Mouse (Mus musculus) embryonic facial prominence, embryonic 14.5 days (tissue): ENCODE data around the gene Hoxa11. TPM values are rescaled to one million over a fixed set of nuclear protein-coding genes. Genes with fewer than 3 reads are reported as not detected.

Experiments used
- ATAC-seq: fragments of 200-750 bp; cut with Nextera tagmentation; 2 replicates; pipeline ENCODE4 v1.8.0; 2017; ENCODE audit warnings: low read depth, moderate number of reproducible peaks, moderate TSS enrichment
- DNase-seq: peaks from one replicate; pipeline ENCODE4 v3.0.0-alpha.2; 2015; ENCODE audit warnings: low spot score
- H3K27ac ChIP-seq: fragments of 300-500 bp; sonication (generic); replicated peaks from 2 replicates; pipeline ENCODE4 v1.5.1; 2014; ENCODE audit warnings: low read depth, mild to moderate bottlenecking, low read length, moderate library complexity
- H3K27me3 ChIP-seq: fragments of 300-500 bp; sonication (generic); replicated peaks from 2 replicates; pipeline ENCODE4 v1.6.1; 2014; ENCODE audit warnings: low read length; ENCODE audit not compliant: control insufficient read depth, insufficient read depth
- H3K36me3 ChIP-seq: fragments of 300-500 bp; sonication (generic); 2 replicates; pipeline ENCODE4 v1.6.1; 2014; ENCODE audit warnings: low read length, mixed read lengths; ENCODE audit not compliant: control insufficient read depth, insufficient read depth
- H3K4me1 ChIP-seq: fragments of 300-500 bp; sonication (generic); 2 replicates; pipeline ENCODE4 v1.6.1; 2014; ENCODE audit warnings: antibody characterized with exemption, low read length; ENCODE audit not compliant: control insufficient read depth, insufficient read depth
- H3K4me2 ChIP-seq: fragments of 300-500 bp; sonication (generic); 2 replicates; pipeline ENCODE4 v1.6.1; 2014; ENCODE audit warnings: low read depth, mild to moderate bottlenecking, low read length, moderate library complexity, mixed read lengths
- H3K4me3 ChIP-seq: fragments of 300-500 bp; sonication (generic); 2 replicates; pipeline ENCODE4 v1.5.1; 2014; ENCODE audit warnings: low read depth, mild to moderate bottlenecking, low read length
- H3K9ac ChIP-seq: fragments of 300-500 bp; sonication (generic); 2 replicates; pipeline ENCODE4 v1.6.1; 2014; ENCODE audit warnings: low read depth, mild to moderate bottlenecking, low read length, moderate library complexity, mixed read lengths
- H3K9me3 ChIP-seq: fragments of 300-500 bp; sonication (generic); 2 replicates; pipeline ENCODE4 v1.6.1; 2016; ENCODE audit warnings: low read length; ENCODE audit not compliant: control insufficient read depth
- WGBS: fragments of 180-500 bp; shearing (Covaris S2); extraction: QIAGEN DNeasy Blood & Tissue Kit; methylation state at CpG from one replicate; pipeline ENCODE4 v1.1.7; 2014; 5-methylcytosine and 5-hydroxymethylcytosine counted together
- polyA plus RNA-seq: library from polyadenylated mRNA; unstranded; fragments of >200 nt; fragmentation: Nextera tagmentation; extraction: Ambion mirVana; gene quantifications from 2 replicates; pipeline ENCODE4 v1.2.1, GENCODE M21; 2014

The Hoxa11 gene
- polyA plus RNA-seq, 1 experiment from 2014 or later = not detected

DNA sequence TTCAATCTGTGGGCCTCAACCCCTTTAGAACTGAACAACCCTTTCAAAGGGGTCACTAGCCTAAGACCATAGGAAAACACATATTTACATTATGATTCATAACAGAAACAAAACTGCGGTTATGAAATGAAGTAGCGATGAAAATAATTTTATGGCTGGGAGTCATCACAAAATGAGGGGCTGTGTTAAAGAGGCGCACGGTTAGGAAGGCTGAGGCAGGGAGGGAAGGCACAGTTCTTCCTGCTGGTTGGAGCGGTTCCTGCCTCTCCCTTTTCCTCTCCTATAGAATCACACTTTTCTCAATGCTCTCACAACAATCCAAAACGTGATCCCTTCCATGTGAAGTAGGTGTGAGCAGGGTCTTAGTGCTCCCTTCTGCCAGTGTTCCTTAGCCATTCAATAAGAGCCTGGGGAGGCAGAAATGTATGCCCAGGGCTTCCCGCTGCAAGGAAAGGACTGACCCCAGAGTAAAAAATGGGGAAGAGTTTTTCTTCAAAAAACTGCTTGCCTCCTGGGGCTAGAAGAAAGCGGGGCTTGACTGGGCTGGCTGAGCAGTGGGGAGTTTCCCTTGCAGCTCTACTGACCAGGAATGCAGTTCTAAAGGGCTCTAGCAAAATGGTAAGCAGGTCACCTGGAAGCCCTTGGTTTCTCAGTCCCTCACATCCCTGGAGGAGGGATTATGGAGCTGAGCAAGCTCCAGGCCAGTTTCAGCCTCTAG, 30.1 kb upstream of the Hoxa11 start:
- no peak overlapping the region for H3K4me2 ChIP-seq
- DNase-seq (no peak), ATAC-seq (no peak)
- no peak overlapping the region for H3K27ac ChIP-seq
- H3K4me1 ChIP-seq = no peaks in the 10 kb centered on the region
- H3K4me3 ChIP-seq = no peak overlapping the region
- H3K36me3 ChIP-seq = no peaks in the 10 kb centered on the region
- 5% methylated on average over 8 of the region's 8 CpGs for WGBS
- H3K9me3 ChIP-seq = no peaks in the 10 kb centered on the region
- H3K9ac ChIP-seq = no peak overlapping the region
- peaks cover 91% of the 10 kb centered on the region for H3K27me3 ChIP-seq

DNA sequence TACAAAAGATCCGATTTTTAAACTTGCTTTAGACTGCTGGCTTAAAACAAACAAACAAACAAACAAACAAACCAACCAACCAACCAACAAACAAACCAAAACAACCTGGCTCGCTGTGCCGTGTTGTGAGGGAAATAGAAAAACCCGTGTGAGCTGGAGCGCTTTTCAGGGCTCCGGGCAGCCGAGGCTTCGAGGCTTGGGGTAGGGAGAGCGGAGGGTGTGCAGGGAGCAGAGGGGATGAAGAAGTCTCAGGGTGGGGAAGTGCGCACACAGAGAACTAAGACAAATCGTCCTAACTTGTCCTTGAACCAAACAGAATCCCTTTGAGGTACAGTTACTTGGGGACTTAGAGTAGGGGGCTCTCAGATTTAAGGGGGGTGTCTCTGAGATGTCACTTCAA, 29.0 kb upstream of the Hoxa11 start:
- H3K4me3 ChIP-seq = no peak overlapping the region
- no peak overlapping the region for H3K9ac ChIP-seq
- H3K27ac ChIP-seq = no peak overlapping the region
- WGBS = 3% methylated on average over 11 of the region's 11 CpGs
- no peaks in the 10 kb centered on the region for H3K9me3 ChIP-seq
- ATAC-seq (no peak), DNase-seq (no peak)
- no peaks in the 10 kb centered on the region for H3K4me1 ChIP-seq
- H3K36me3 ChIP-seq = no peaks in the 10 kb centered on the region
- H3K27me3 ChIP-seq = peaks cover 94% of the 10 kb centered on the region
- no peak overlapping the region for H3K4me2 ChIP-seq

DNA sequence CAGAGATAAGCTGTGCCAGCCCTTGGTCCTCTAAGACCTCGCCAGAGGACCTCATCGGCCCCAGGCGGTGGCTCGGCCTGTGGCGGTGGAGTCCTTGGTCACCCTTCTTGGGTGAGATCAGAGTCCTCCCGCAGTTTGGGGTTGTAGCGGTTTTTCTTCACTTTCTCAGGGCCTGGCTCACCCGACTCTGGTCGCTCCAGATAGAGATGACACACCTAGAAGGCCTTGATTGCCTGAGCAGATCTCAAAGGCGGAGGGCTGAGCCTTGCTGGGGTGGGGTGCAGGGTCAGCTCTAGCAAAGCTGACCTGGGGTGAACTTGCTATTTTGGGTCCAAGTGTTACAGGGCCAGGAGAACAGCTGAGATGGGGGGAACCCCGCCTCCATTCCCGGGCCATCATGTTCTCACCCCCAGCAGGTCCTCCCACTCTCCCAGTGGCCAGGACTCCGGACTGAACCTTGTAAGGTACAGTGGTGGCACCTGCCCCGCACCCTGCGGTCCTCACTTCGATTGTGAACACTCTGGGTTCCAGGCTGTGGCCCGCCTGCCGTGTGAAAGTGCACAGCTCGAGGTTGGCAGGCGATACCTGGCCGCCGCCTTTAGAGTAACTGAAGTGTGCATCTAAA, 28.2 kb upstream of the Hoxa11 start:
- Histone ChIP-seq H3K4me1 (no peaks in the 10 kb centered on the region), H3K9ac (no peak overlapping the region), H3K4me3 (no peak overlapping the region), H3K4me2 (no peak overlapping the region), H3K36me3 (no peaks in the 10 kb centered on the region), H3K27ac (no peak overlapping the region), H3K27me3 (peaks cover 97% of the 10 kb centered on the region), H3K9me3 (no peaks in the 10 kb centered on the region)
- WGBS = 2% methylated on average over 20 of the region's 22 CpGs
- ATAC-seq (no peak), DNase-seq (no peak)

DNA sequence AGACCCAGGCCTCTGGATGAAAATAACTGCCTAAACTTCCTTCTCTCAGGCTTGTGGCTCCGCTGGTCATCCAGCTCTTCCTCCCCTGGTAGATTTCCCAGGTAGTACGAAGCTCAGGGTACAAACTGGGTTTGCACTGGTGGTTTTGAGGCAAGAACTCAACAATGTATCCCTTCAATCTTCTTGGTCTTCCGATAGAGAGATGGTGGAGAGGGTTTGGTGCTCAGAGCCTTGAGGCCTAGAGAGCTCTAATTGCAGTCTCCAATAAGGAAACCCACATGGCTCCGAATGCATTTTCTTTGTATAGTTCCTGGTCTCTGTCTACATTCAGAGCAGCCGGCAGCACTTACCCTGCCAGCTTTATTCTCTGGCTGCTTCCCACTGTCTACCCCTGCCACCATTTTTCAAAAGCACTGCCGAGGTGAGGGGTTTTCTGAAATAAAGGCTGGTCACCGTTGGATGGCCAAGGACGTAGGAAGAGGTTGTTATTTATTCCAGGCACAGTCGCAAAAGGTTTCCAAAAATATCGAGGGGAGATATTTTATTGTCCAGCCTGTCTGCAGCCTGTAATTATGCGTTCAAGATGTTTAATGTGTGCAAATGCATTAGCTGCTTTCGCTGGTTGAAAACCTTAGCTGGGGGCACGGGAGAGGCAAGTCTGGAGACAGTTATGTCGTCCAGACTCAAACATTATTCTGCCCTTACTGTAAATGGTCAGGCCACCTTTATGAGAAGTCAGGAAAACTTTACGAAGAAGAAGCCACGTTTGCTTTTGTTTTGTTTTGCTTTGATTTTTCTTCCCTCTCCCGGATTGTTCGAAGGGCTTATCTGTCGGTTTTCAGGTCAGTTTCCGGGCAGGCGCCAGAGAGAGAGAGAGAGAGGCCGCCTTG, 27.4 kb upstream of the Hoxa11 start:
- no peak overlapping the region for H3K4me3 ChIP-seq
- DNase-seq = no peak
- 6% methylated on average over 22 of the region's 22 CpGs for WGBS

DNA sequence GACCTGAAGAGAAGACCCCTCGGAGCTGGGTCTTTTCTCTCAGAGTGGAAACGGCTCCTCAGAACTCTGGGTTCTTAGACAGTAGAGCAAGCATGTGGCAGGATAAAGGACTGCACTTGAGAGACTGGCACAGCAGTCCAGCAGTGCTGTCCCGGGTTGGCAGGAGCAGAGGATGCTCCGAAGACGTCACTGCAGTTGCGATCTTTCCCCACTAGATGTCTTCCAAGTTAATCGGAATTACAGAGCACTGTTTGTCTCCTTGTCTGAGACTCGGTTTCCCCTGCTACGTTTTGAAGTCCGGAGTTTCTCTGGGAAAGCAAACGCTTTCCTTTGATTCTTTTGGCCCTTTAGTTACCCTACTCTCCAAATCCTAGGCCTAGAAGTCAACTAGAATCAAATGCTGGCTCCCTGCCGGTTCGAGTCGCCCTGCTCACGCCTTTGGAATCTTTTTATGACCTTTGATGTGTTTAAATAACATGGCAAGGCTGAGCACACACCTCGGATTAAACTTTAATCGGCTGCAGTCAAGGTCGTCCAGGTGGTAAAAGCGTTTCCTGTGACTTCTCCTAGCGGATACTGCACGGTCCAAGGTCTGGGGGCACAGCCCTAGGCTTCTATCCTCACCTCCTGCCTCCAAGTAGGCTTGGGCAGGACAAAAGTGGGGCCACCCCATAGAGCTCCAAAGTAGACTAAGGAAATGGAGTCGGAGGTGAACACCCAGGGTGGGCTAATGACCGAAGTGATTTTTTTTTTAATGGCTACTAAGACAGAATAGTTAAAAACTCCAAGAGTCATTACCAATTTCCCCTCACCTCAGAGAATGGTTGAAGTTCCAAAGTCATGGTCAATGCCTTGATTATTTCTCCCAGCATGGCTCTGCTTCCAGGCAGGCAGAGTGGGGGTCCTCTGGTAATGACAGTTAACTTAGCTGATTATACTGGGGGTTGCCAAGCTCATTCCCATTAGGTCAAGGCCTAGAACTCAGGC, 25.2 kb upstream of the Hoxa11 start:
- Histone ChIP-seq H3K36me3 (no peaks in the 10 kb centered on the region), H3K27ac (no peak overlapping the region), H3K4me1 (no peaks in the 10 kb centered on the region), H3K4me3 (no peak overlapping the region), H3K4me2 (no peak overlapping the region), H3K9ac (no peak overlapping the region), H3K27me3 (peaks cover 98% of the 10 kb centered on the region), H3K9me3 (no peaks in the 10 kb centered on the region)
- WGBS = 6% methylated on average over 23 of the region's 23 CpGs
- 0 out of 2 replicates have a peak, but pooled peaks have one; percentile 57 for ATAC-seq
- DNase-seq = peak; percentile 74

More for the DNA sequence above, 27.4 kb upstream of the Hoxa11 start:
- Histone ChIP-seq H3K4me1 (no peaks in the 10 kb centered on the region), H3K4me2 (no peak overlapping the region), H3K36me3 (no peaks in the 10 kb centered on the region), H3K27me3 (peaks cover 99% of the 10 kb centered on the region), H3K27ac (no peak overlapping the region), H3K9ac (no peak overlapping the region), H3K9me3 (no peaks in the 10 kb centered on the region)
- ATAC-seq = no peak

DNA sequence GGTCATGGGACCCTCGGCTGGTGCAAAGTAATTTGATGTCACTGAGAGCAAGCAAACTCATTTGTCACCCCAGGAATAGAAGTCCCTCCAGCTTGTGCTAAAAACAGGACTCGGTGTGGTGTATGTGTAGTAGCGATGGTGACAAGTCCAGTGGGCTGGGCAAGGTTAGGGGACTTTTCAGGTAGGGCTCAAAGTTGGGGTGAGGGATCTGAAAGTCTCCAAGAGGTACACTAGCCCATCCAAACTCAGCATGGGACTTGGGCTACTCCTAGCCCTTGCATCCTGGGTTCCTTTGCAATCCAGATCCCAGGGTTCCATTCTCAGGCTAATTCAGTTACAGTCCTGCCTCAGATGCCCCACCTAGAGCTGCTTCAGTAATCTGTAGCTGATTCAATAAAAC, 23.1 kb upstream of the Hoxa11 start:
- H3K4me2 ChIP-seq = no peak overlapping the region
- ATAC-seq (no peak), DNase-seq (no peak)
- H3K9me3 ChIP-seq = no peaks in the 10 kb centered on the region
- H3K4me1 ChIP-seq = no peaks in the 10 kb centered on the region
- no peak overlapping the region for H3K4me3 ChIP-seq
- H3K36me3 ChIP-seq = no peaks in the 10 kb centered on the region
- H3K9ac ChIP-seq = no peak overlapping the region
- 2% methylated on average over 3 of the region's 3 CpGs for WGBS
- H3K27me3 ChIP-seq = peaks cover 98% of the 10 kb centered on the region
- no peak overlapping the region for H3K27ac ChIP-seq

DNA sequence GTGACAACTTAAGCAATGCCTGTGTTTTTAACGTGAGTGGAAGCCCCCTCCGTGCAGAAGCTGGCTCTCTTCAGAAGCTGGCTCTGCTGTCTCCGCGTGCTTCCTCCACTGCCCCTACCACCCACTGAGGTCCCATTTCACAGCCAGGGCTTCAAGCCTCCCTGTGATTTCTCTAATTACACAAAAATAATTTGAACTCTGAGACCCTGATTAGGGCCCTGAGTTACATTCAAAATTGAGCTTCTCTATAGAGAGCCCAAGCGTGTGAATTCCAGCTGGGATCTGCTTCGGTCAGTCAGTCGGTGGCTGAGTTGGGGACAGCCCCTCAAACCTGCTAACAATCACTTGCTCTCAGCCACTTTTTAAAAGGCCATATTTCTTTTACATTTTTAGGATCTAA, 22.7 kb upstream of the Hoxa11 start:
- ATAC-seq (no peak), DNase-seq (no peak)
- H3K4me3 ChIP-seq = no peak overlapping the region
- H3K27ac ChIP-seq = no peak overlapping the region
- no peaks in the 10 kb centered on the region for H3K4me1 ChIP-seq
- H3K4me2 ChIP-seq = no peak overlapping the region
- H3K36me3 ChIP-seq = no peaks in the 10 kb centered on the region
- H3K27me3 ChIP-seq = peaks cover 98% of the 10 kb centered on the region
- H3K9ac ChIP-seq = no peak overlapping the region
- 1% methylated on average over 6 of the region's 7 CpGs for WGBS
- H3K9me3 ChIP-seq = no peaks in the 10 kb centered on the region

DNA sequence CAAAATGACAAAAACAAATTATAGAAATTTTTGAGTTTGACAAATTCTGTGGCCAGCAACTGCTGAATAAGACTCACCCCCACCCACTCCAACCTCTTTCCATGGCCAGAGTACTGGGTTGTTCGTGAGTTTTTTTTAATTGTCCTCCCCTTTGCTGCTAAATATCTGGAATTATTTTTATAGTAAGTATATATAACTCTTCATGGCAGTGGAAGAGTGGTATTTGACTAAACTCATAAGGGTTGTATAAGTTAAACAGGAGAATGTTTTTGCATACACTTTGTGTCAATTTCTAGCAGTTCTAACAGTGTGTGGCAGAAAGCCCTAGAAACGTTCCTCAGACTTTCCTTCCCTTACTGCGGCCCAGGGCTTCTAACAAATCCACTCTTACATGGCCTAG, 22.1 kb upstream of the Hoxa11 start:
- no peak for DNase-seq

More for the DNA sequence above, 22.1 kb upstream of the Hoxa11 start:
- H3K4me3 ChIP-seq = no peak overlapping the region
- H3K9ac ChIP-seq = no peak overlapping the region
- H3K27ac ChIP-seq = no peak overlapping the region
- ATAC-seq = no peak
- H3K4me1 ChIP-seq = no peaks in the 10 kb centered on the region
- no peaks in the 10 kb centered on the region for H3K36me3 ChIP-seq
- WGBS = 8% methylated on average over 3 of the region's 3 CpGs
- H3K9me3 ChIP-seq = no peaks in the 10 kb centered on the region
- H3K4me2 ChIP-seq = no peak overlapping the region
- H3K27me3 ChIP-seq = peaks cover 98% of the 10 kb centered on the region
